Mouse (Mus musculus): ENCODE measurements around the gene Trim80. TPM values are rescaled to one million over a fixed set of nuclear protein-coding genes. Genes with fewer than 3 reads are reported as not detected.
A peak's percentile ranks its signal among the peaks of the same experiment; 100 is the strongest.

Trim80 gene
- polyA plus RNA-seq, 1 experiment: not detected

- H3ac ChIP-seq (ENCODE audit: control insufficient read depth, insufficient read length): no peak within 1 kb of the TSS
- TF ChIP-seq TCF12 (IDR thresholded peaks at IDR 0.05; ENCODE audit: insufficient read depth, poor library complexity, severe bottlenecking) (no peak), MYOG (IDR thresholded peaks at IDR 0.05; ENCODE audit: control insufficient read depth in 1 of 3, insufficient read depth in 1 of 3, insufficient read length in 2 of 3, low read depth in 2 of 3) (no peak), MAX (IDR thresholded peaks at IDR 0.05; ENCODE audit: low read depth) (no peak), REST (IDR thresholded peaks at IDR 0.05; ENCODE audit: insufficient read depth, insufficient read length) (no peak), POLR2A (IDR thresholded peaks at IDR 0.05; ENCODE audit: insufficient read length, low read depth) (no peak), POLR2AphosphoS2 (IDR thresholded peaks at IDR 0.05; ENCODE audit: insufficient read length, low read depth) (no peak), TCF3 (IDR thresholded peaks at IDR 0.05; ENCODE audit: insufficient read length, low read depth) (no peak), E2F4 (IDR thresholded peaks at IDR 0.05; ENCODE audit: insufficient read depth) (no peak), USF1 (IDR thresholded peaks at IDR 0.05; ENCODE audit: low read depth) (no peak)
- peaks cover 15% of the 10 kb centered on the region for H3K27me3 ChIP-seq (ENCODE audit: control insufficient read depth, insufficient read depth, insufficient read length)
- H3K36me3 ChIP-seq (ENCODE audit: control insufficient read depth, insufficient read depth): no peaks in the 10 kb centered on the region
- H3K4me3 ChIP-seq: no peak within 1 kb of the TSS
- H3K79me2 ChIP-seq (ENCODE audit: control insufficient read depth, insufficient read depth): no peaks in the 10 kb centered on the region
- no peak within 1 kb of the TSS for H3K4me2 ChIP-seq (ENCODE audit: low read depth)
These were observed 22.0 kb downstream of the Trim80 start, which contains the start of gene Slc16a5 for GRCm38 (mm10) chr11:115462243-115462891. Gene Slc16a5 (plus strand): TSS chr11:115462474.

DNA sequence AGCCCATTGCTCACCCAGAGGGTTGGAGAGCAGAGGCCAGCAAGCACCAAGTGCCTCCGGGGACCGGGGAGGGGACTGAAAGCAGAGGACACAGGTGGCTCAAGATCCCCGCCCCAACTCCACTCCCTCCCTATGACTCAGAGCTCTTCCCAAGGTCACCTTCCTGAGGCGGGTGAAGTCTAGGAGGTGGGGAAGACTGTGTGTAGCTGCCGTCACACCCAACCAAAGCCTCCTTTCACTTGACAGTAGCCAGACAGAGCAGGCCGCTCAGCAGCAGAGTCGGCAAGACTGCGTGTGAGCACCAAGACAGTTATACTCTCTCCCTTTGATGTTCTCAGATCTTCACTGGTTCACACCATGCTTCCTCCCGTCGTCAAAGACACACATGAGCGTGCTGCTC, 23.1 kb downstream of the Trim80 start:
- no peak overlapping the region for H3K4me2 ChIP-seq (ENCODE audit: low read depth)
- peaks cover 10% of the 10 kb centered on the region for H3K27me3 ChIP-seq (ENCODE audit: control insufficient read depth, insufficient read depth, insufficient read length)
- H3ac ChIP-seq (ENCODE audit: control insufficient read depth, insufficient read length): no peak overlapping the region
- no peak overlapping the region for H3K4me3 ChIP-seq
- H3K79me2 ChIP-seq (ENCODE audit: control insufficient read depth, insufficient read depth): no peaks in the 10 kb centered on the region
- no peak for TF ChIP-seq POLR2A (IDR thresholded peaks at IDR 0.05; ENCODE audit: insufficient read length, low read depth)
- TF ChIP-seq MYOD1 (IDR thresholded peaks at IDR 0.05; ENCODE audit: control insufficient read depth in 1 of 3, insufficient read length in 2 of 3, low read depth in 2 of 3): no peak
- no peak for TF ChIP-seq SRF (IDR thresholded peaks at IDR 0.05; ENCODE audit: control insufficient read depth, insufficient read length, low read depth)
- TF ChIP-seq E2F4 (IDR thresholded peaks at IDR 0.05; ENCODE audit: insufficient read depth): no peak
- TF ChIP-seq MYOG (IDR thresholded peaks at IDR 0.05; ENCODE audit: control insufficient read depth in 1 of 3, insufficient read depth in 1 of 3, insufficient read length in 2 of 3, low read depth in 2 of 3): no peak
- TF ChIP-seq TCF12 (IDR thresholded peaks at IDR 0.05; ENCODE audit: insufficient read depth, poor library complexity, severe bottlenecking): no peak
- no peak for TF ChIP-seq REST (IDR thresholded peaks at IDR 0.05; ENCODE audit: insufficient read depth, insufficient read length)
- no peak for TF ChIP-seq TCF3 (IDR thresholded peaks at IDR 0.05; ENCODE audit: insufficient read length, low read depth)
- no peak for TF ChIP-seq POLR2AphosphoS2 (IDR thresholded peaks at IDR 0.05; ENCODE audit: insufficient read length, low read depth)
- TF ChIP-seq USF1 (IDR thresholded peaks at IDR 0.05; ENCODE audit: low read depth): no peak
- TF ChIP-seq CEBPB (IDR thresholded peaks at IDR 0.05; ENCODE audit: insufficient read depth, poor library complexity, severe bottlenecking): no peak
- TF ChIP-seq MAX (IDR thresholded peaks at IDR 0.05; ENCODE audit: low read depth): no peak
- H3K36me3 ChIP-seq (ENCODE audit: control insufficient read depth, insufficient read depth): no peaks in the 10 kb centered on the region

- Histone ChIP-seq H3K36me3 (ENCODE audit: control insufficient read depth, insufficient read depth) (no peaks in the 10 kb centered on the region), H3K4me3 (no peak overlapping the region), H3K27me3 (ENCODE audit: control insufficient read depth, insufficient read depth, insufficient read length) (peaks cover 6% of the 10 kb centered on the region), H3ac (ENCODE audit: control insufficient read depth, insufficient read length) (no peak overlapping the region), H3K79me2 (ENCODE audit: control insufficient read depth, insufficient read depth) (no peaks in the 10 kb centered on the region), H3K4me2 (ENCODE audit: low read depth) (no peak overlapping the region)
- no peak for TF ChIP-seq TCF3 (IDR thresholded peaks at IDR 0.05; ENCODE audit: insufficient read length, low read depth)
- TF ChIP-seq POLR2A (IDR thresholded peaks at IDR 0.05; ENCODE audit: insufficient read length, low read depth): no peak
- no peak for TF ChIP-seq MYOG (IDR thresholded peaks at IDR 0.05; ENCODE audit: control insufficient read depth in 1 of 3, insufficient read depth in 1 of 3, insufficient read length in 2 of 3, low read depth in 2 of 3)
- TF ChIP-seq CEBPB (IDR thresholded peaks at IDR 0.05; ENCODE audit: insufficient read depth, poor library complexity, severe bottlenecking): no peak
- TF ChIP-seq SRF (IDR thresholded peaks at IDR 0.05; ENCODE audit: control insufficient read depth, insufficient read length, low read depth): no peak
- TF ChIP-seq POLR2AphosphoS2 (IDR thresholded peaks at IDR 0.05; ENCODE audit: insufficient read length, low read depth): no peak
- no peak for TF ChIP-seq MYOD1 (IDR thresholded peaks at IDR 0.05; ENCODE audit: control insufficient read depth in 1 of 3, insufficient read length in 2 of 3, low read depth in 2 of 3)
- no peak for TF ChIP-seq REST (IDR thresholded peaks at IDR 0.05; ENCODE audit: insufficient read depth, insufficient read length)
- no peak for TF ChIP-seq MAX (IDR thresholded peaks at IDR 0.05; ENCODE audit: low read depth)
- TF ChIP-seq TCF12 (IDR thresholded peaks at IDR 0.05; ENCODE audit: insufficient read depth, poor library complexity, severe bottlenecking): no peak
- TF ChIP-seq USF1 (IDR thresholded peaks at IDR 0.05; ENCODE audit: low read depth): no peak
- no peak for TF ChIP-seq E2F4 (IDR thresholded peaks at IDR 0.05; ENCODE audit: insufficient read depth)
These were observed 24.5 kb downstream of the Trim80 start for GRCm38 (mm10) chr11:115464851-115465250.

DNA sequence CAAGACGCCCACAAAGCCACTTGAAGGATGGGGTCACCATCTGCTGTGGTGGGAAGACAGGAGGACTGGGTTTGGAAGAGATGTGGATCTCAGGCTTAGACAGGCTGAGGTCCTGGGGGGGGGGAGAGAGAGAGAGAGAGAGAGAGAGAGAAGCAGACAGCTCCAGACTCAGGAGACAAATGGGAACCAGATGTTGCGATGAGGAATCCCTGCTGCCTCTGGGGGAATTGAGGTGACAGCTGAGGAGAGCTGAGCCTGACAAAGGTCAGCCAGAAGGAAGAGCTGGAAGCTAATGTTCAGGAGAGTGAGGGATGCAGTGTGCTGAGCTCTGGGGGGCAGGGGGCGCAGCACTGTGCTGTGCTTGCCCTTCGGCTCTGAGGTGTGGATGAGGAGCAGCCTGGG, 26.9 kb downstream of the Trim80 start:
- TF ChIP-seq MYOD1 (IDR thresholded peaks at IDR 0.05; ENCODE audit: control insufficient read depth in 1 of 3, insufficient read length in 2 of 3, low read depth in 2 of 3) (peak in 1 of 3 experiments; percentile 6), CEBPB (IDR thresholded peaks at IDR 0.05; ENCODE audit: insufficient read depth, poor library complexity, severe bottlenecking) (no peak)
- no peak overlapping the region for H3ac ChIP-seq (ENCODE audit: control insufficient read depth, insufficient read length)
- peaks cover 6% of the 10 kb centered on the region for H3K27me3 ChIP-seq (ENCODE audit: control insufficient read depth, insufficient read depth, insufficient read length)
- H3K79me2 ChIP-seq (ENCODE audit: control insufficient read depth, insufficient read depth): no peaks in the 10 kb centered on the region
- H3K4me2 ChIP-seq (ENCODE audit: low read depth): peak overlapping the region; percentile 49
- no peaks in the 10 kb centered on the region for H3K36me3 ChIP-seq (ENCODE audit: control insufficient read depth, insufficient read depth)
- no peak overlapping the region for H3K4me3 ChIP-seq

GRCm38 (mm10) chr11:115472183-115472582, 31.8 kb downstream of the Trim80 start:
- TF ChIP-seq USF1 (IDR thresholded peaks at IDR 0.05; ENCODE audit: low read depth): no peak
- no peak for TF ChIP-seq MYOD1 (IDR thresholded peaks at IDR 0.05; ENCODE audit: control insufficient read depth in 1 of 3, insufficient read length in 2 of 3, low read depth in 2 of 3)
- no peak for TF ChIP-seq SRF (IDR thresholded peaks at IDR 0.05; ENCODE audit: control insufficient read depth, insufficient read length, low read depth)
- TF ChIP-seq MAX (IDR thresholded peaks at IDR 0.05; ENCODE audit: low read depth): no peak
- no peak for TF ChIP-seq POLR2AphosphoS2 (IDR thresholded peaks at IDR 0.05; ENCODE audit: insufficient read length, low read depth)
- TF ChIP-seq MYOG (IDR thresholded peaks at IDR 0.05; ENCODE audit: control insufficient read depth in 1 of 3, insufficient read depth in 1 of 3, insufficient read length in 2 of 3, low read depth in 2 of 3): no peak
- TF ChIP-seq TCF3 (IDR thresholded peaks at IDR 0.05; ENCODE audit: insufficient read length, low read depth): no peak
- TF ChIP-seq POLR2A (IDR thresholded peaks at IDR 0.05; ENCODE audit: insufficient read length, low read depth): no peak
- TF ChIP-seq CEBPB (IDR thresholded peaks at IDR 0.05; ENCODE audit: insufficient read depth, poor library complexity, severe bottlenecking): no peak
- no peak for TF ChIP-seq E2F4 (IDR thresholded peaks at IDR 0.05; ENCODE audit: insufficient read depth)
- no peak for TF ChIP-seq TCF12 (IDR thresholded peaks at IDR 0.05; ENCODE audit: insufficient read depth, poor library complexity, severe bottlenecking)
- TF ChIP-seq REST (IDR thresholded peaks at IDR 0.05; ENCODE audit: insufficient read depth, insufficient read length): no peak
- no peaks in the 10 kb centered on the region for H3K27me3 ChIP-seq (ENCODE audit: control insufficient read depth, insufficient read depth, insufficient read length)
- no peak overlapping the region for H3K4me3 ChIP-seq
- no peaks in the 10 kb centered on the region for H3K36me3 ChIP-seq (ENCODE audit: control insufficient read depth, insufficient read depth)
- H3K79me2 ChIP-seq (ENCODE audit: control insufficient read depth, insufficient read depth): no peaks in the 10 kb centered on the region
- no peak overlapping the region for H3ac ChIP-seq (ENCODE audit: control insufficient read depth, insufficient read length)
- H3K4me2 ChIP-seq (ENCODE audit: low read depth): no peak overlapping the region
